Mouse (Mus musculus) kidney, postnatal 10 days (tissue): ENCODE results near the gene Cks1b.

ENCODE experiments used
- DNase-seq: peaks from one replicate; pipeline ENCODE4 v3.0.0; 2021; ENCODE audit warnings: mixed read lengths

Gene Cks1b

DNA sequence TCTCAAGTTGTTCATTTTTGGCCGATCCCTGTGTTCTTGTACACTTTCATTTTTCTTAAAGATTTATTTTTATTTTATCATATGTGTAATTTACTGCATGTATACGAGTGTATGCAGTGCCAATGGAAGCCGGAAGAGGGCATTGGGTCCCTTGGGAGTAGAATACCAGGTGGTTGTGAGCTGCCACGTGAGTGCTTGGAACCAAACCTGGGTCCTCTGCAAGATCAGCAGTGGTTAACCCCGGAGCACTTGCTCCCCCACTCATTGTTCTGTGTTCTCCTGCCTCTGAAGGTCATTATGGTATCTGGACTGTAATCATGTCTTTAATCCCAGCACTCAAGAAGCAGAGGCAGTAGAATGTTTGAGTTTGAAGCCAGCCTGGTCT is 7.0 kb upstream of the Cks1b start:
- no peak for DNase-seq

DNA sequence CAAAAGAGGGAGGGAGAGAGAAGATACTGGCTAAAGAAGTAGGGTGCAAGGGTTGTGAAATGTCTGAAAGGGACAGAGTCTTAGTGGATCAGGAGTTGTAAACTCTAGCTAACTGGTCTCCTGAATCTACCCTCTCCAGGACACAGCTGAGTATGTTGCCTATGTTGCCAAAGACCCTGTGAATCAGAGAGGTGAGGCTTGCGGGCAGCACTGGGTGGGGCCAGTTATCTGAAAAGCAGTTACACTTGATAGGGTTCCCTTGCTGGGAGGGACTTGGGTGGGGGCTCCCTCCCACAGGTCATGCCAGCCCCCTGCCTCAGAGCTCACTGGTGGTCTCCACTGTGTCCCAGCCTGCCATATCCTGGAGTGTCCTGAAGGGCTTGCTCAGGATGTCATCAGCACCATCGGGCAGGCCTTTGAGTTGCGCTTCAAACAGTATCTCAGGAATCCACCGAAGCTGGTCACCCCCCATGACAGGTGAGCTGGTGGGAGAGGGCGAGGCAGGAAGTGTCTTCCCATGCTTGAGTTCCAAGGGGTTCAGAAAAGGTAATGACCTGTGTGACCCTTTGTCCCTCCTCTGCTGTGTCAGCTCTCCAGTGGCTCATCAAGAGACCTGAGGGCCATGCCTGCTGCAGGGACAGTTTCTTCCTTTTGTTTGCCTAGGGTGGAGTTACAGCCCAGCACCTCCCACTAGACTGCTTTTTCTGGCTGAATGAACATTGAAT is 6.4 kb upstream of the Cks1b start:
- DNase-seq, result no peak

DNA sequence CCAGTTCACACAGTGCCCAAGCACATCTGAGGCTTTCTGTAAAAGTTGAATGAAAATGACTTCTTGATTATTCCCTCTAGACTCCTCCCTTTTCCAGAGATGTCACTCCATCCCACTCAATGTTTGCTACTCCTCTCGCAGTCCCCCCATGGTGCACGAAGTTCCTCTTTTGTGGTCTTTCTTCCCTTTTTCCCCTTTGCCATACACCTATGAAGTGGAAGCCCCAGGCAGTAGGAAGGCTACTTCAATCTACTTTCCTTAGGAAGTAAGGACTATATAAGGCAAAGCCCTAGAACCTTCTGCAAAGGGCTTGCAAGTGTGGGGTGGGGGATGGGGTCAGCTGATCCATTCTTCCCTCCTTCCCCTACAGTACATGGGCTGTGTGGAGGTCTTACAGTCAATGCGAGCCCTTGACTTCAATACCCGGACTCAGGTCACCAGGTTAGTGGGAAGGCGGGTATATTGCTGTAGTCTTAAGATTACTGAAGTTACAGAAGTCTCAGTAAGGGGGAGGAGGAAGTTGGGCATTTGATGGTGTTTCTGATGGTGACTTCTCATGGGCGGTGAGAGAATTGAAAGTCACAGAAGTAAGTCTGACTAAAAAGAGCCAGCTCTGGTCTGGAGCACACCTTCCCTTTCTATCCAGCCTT is 4.5 kb upstream of the Cks1b start:
- DNase-seq, result no peak

DNA sequence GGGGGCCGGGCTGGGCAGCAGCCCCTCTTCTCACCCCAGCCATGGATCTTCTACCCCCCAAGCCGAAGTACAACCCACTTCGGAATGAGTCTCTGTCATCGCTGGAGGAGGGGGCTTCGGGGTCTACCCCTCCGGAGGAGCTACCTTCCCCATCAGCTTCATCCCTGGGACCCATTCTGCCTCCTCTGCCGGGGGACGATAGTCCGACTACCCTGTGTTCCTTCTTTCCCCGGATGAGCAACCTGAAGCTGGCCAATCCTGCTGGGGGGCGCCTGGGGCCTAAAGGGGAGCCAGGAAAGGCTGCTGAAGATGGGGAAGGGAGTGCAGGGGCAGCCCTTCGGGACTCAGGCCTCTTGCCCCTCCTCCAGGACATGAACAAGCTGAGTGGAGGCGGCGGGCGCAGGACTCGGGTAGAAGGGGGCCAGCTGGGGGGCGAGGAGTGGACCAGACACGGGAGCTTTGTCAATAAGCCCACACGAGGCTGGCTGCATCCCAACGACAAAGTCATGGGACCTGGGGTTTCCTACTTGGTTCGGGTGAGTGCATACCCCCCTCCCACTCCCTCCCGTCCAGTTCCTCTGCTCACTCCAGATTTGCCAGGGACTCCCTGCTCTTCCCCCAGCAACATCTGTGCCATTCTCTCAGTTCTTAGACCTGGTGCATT is 3.8 kb upstream of the Cks1b start:
- peak; percentile 65 for DNase-seq

DNA sequence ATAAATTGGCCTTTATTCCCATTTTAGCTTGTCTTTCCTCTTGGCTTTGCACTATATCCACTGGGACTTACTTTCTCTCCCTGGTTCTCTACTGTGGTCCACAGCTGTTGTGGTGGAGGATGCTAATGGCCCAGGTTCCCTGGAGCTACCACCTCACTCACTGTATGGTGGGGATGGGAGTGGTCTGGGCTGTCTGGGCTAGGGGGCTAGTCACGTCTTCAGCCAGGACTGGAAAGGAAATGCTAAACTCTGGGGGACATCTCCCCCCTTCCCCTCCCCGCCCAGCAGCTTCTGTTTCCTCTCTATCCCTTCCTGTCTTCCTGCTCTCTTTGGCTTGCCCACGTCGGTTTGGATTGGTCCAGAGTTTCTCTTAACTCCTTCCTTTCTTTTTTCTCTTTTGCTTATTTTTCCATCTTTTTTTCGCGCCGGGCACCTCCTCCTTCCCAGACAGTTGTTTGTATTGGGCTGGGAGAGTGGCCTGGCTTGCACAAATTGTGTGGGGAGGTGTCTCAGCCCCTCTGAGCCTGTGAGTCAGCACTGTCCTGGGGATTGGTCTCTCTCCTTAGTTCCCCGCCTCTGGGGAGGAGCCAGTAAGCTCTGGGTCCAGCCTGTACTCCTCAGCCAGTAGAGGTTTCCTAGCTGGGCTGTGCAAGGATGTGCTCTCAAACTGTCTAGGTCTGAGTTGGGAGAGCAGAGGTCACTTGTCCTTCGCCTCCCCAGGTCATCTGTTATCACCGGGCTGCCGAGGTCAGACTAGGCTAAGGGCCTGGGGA is 3.0 kb upstream of the Cks1b start:
- DNase-seq, result peak; percentile 88

DNA sequence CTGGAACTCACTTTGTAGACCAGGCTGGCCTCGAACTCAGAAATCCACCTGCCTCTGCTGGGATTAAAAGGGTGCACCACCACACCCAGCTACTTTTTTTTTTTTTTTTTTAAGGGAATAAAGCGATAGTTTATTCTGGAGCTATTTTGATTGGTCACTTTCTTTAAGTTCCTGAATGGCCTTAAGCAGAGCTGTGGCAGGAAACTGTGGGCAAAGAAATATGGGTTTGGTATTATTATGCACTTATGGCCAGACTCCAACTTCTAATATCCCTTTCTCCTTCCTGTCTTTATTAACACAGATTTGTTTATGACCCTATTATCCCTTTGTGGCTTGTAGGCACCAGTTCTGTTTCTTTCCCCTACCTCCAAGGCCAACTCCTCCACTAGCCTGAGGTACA is 2.2 kb upstream of the Cks1b start:
- DNase-seq, result no peak

DNA sequence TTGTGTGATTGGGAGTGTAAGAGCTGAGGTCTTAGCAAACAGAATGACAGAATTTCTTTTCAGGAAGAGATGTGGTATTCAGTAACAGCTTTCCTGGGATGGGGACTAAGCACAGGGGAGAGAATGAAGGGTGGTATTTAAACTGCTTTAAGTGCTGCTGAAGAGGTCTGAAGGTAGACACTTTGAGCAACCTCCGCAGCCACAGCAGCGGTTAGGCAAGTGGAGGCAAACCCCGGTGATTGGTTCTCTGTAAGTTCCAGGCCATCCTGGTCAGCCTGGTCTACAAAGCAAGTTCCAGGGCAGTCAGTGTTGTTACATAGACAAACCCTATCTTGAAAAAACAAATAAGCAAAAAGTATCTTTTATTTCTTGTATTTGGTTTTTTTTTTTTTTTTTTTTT is 1.8 kb upstream of the Cks1b start:
- no peak for DNase-seq

DNA sequence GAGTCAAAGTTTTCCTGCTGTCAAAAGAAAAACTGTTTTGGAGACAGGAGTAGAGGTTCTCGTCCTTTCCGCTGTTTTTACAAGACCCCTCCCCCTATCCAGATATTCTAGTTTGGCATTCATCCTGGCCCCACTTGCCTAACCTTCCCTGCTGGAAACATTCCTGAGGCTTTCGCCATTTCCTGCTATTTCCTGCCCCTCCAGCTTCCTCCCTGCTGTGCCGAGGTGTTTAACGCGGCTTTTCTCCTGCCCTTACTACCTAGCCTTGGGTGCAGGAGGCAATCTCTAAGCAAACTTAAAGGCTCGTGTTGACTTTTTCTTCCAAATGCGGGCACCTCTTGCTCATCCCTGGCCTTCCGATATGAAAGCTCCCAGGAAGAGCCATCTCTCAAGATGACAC is 1.4 kb upstream of the Cks1b start:
- peak; percentile 77 for DNase-seq

DNA sequence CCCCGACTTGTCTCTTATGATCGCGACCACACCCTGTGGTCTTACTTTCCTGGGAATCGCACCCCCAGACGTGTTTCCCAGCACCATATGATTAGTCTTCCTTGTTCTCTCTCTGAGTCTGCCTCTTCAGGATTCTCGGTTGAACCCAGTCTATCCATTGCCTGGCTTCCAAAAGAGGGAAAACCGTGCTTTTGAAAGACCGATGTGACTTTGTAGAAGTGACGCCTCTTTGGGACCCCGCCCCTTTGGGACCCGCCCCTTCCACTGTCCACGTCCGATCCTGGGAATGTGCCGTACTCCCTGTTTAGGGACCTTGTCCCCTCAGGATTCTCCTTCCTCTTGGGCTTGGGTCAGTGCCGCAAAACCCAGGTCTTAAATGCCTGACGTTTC is 673 bp upstream of the Cks1b start:
- DNase-seq, result peak; percentile 94

DNA sequence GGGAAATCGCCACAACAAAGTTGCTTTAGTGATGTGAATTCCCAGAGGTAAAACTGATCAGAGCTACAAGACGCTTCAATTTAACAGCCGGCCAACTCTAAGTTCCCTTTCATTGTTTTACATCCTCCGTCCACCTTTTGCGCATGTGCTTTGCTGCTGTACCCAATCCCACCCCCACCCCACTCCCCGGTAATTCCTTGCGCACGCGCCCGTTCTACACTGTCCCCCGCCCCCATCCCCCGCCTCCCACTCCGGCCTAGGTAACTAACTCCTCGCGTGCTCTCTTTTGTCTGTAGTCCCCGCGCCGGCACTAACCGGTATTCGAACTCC is 378 bp downstream of the Cks1b start:
- DNase-seq, result no peak

DNA sequence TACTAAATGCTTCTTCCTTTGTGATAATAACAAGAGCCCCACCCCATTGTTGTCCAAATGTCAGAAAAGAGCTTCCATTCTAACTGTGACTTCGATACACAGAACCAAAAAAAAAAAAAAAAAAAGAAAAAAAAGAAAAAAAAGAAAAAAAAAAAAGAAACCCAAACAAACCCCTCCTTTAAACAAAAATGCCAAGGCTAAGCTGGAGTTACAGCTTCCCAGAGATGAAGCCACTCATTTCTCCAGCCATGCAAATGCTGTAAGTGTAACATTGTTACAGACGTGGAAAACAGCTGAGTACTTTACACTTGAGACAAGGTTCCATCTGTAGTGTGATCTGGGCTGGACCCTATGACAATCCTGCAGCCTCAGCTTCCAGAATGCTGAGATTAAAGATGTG is 1.1 kb downstream of the Cks1b start:
- no peak for DNase-seq

DNA sequence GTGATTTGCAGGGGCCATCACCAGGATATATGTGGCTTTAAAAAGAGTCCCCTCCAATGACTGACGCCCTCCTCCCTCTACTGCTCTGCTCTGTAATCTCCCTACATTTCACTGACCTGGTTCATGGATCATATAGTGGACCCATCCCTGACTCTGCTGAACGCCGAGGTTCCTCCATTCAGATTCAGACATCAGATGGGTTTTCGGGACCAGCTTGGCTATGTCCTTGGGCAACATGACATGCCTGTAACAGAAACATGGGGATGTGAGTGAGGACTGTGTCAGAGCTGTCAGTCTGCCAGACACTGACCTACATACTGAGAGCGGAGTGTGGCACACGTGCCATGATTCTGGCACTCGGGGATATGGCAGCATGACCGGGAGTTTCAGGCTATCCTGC is 2.0 kb downstream of the Cks1b start:
- no peak for DNase-seq

DNA sequence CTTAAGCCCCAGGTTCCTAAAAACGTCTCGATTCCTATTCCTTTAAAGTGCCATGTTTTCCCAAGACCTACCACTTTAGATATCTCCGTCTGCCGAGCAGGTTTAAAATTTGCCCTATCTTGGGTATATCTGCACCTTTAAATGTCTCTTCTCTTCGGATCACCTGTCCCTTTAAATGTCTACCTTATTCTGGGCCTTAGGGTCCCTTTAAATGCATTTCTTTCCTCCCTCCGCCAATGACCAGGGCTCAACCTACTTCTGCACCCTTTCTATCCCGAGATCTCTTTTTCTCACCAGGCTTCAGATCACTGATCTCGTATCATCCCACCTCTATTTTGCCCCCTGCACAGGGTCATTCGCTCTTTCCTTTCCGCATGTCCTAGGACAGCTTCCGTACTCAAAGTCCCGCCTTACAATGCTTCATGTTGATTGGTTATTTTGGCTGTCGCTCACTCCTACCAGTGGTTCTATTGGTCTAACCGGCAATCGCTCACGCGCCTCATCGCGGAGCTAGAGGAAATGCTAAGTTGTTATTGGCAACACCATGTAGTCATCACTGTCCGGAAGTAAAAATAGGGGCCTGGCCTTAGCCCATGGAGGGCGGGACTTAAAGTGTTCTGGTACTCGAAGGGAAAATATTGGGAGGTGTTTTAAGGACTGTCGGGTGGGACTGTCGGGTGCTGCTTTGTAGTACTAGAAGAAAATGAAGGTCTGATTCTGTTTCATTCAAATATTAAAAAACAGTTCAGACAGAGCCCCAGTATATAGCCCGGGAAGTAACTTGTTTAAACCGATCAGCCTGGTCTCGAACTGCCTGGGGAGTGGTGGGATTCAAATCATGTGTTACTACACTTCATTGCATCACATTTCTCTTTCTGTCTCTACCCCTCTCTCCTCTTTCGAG is 6.4 kb downstream of the Cks1b start, which contains the start of gene Flad1:
Gene Flad1 (minus strand): TSS at position 381 of the 904 bp plus-strand sequence.
- DNase-seq, result peak; percentile 97

DNA sequence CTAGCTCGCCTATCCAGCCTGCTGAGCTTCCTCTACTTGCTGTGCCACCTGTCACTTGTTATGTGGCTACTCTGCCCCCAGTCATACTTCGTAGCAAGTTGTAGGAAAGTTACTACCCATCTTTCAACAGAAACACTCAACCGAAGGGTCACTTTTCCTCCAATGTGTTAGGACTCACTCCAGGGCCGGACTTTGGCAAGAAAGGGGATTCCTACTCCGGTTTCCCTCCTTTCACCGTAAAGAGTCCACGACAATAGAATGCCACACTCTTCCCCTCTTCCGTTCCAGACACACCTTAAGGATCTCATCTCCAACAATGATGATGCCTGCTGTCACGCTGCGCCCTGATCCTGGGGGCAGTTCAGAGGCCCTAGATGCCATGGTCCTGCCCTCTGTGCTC is 7.3 kb downstream of the Cks1b start:
- no peak for DNase-seq

DNA sequence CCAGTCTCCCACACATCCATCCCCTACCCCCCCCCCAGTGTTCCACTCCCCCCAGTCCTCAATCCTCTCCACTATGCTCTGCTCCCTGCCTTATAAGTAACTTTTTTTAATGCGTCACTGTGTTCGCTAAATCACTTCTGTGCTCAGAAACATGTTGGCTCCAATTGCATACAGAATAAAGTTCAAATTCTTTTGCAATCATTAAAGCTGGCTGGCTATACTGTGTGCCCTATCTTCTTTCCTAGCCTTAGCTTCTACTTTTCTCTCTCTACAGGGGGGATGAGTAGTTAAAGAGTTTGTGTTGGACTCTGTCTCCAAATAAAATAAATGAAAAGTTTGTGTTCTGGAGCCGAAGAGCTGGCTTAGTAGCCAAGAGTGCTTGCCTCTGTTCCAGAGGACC is 8.5 kb downstream of the Cks1b start:
- DNase-seq, result no peak

DNA sequence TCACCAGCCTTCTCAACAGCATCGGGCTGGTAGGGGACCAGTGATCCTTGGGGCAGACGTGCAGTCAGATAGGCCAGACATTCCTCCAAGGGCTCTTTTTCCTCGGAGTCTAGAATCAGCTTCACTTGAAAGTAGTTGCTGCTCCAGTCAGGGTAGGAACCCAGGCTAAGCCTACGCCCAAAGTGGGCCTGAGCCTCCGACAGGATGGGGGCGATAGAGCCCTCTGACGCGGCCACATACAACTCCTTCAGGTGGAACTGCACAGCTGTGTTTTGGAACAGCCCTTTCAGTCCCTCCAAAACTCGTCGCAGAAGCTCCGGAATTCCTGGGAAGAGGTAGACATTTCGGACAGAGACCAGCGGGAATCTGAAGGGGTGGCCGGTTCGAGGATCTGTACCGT is 9.7 kb downstream of the Cks1b start:
- no peak for DNase-seq

DNA sequence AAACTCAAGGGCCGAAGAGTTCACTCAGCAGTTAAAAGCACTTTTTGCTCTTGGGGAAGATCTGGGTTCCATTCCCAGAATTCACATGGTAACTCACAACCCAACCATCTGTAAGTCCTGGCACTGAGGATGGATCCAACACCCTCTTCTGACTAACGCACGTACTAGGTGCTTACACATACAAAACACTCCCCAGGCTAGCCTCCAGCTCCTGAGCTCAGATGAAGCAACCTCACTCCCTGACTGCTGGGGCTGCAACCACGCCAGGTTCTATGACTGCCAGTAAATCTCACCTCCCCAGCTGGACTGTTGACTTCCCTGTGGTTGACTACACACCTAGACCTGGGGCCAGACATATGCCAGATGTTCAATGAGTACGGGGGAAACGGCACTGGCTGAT is 11.3 kb downstream of the Cks1b start:
- no peak for DNase-seq

DNA sequence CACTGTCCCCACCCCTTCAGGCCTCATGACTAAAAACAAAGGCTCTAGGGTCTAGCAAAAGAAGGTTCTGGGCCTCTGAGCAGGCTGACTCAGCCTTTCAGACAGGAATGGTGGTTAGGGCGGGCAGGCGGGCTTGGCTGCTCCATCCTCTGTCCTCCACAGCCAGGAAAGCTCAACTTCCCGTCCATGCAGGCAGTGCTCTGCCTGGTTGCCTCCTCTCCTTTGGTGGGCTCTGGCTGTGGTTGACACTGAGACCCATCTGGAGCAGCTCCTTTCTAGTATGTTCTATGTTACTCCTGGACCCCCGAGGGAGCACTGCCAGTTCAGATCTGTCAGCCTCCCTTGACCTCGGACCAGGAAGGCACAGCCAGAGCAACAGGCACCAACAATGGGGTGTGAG is 15.5 kb downstream of the Cks1b start, which contains the start of gene Lenep:
Gene Lenep (minus strand): TSS at position 101 of the 400 bp plus-strand sequence.
- no peak for DNase-seq

DNA sequence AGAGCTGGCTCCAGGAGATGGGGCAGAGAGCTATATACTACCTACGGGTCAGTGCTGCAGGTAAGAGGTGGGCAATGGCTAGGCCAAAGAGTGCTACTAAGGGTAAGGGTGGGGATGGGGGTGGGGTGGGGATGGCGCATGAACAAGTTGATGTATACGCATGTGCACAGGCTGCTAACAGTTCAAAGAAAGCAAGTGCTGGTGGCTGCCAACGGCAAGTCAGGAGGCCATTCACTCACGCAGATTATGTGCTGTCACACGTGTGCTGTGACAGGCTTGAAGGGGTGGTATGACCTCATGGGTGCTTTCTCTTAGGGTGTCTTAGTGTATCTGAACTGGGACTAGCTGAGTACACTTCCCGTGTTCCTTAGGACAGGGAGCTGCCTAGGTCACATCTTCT is 16.9 kb downstream of the Cks1b start:
- DNase-seq, result no peak

DNA sequence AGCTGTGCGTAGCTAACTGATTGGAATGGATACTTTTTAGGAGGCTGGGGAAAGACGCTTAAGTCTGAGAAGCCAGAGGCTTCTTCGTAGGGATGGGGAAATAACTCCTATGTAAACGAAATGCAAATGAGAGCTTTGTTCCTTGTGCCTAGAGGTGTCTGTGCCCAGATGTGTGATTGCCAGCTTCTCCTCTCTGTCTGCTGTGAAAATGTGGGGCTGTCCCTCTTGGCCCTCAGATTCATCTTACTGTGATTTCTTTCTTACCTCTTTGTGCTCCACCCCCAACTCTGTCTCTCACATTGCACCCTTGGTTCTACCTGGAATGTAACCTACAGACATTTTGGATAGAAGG is 21.6 kb downstream of the Cks1b start:
- DNase-seq, result no peak

DNA sequence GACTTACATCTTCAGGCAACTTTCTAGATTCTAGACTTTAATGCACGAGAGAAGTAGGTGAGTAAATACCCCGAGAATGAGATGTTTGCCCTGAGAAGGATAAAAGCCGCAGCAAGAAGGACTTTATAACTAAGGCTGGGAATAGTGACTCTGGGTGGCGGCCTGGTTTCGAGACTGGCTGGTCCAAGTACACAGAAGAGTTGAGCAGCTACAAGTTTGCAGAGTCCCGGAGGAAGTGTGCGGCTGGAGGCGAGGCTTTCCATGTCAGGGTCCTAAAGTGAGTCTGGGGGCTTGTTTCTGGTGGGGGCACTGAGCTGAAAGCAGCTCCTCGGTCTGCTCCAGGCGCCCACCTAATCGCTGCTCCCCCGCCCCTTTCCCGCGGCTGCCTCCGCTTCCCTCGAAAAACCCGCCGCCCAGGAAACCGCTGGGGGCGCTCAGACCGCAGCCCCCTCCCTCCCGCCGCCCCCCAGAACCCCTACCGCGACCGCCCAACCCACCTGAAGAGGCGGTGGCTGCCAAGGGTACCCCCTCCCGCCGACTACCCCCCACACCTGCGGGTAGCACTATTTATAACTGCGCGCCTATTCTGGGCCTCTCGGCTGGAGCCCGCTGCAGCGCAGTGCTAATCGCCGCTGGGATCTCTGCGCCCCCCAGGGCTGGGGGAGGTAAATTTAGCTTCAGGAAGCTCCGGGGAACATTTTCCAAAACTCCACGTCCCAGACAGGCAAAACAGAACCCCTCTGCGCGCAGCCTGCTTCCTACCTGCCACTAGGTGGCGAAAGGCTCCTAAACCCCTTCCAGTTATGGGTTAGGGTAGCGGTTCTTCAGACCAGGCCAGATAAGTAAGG is 22.2 kb downstream of the Cks1b start:
- peak; percentile 87 for DNase-seq

DNA sequence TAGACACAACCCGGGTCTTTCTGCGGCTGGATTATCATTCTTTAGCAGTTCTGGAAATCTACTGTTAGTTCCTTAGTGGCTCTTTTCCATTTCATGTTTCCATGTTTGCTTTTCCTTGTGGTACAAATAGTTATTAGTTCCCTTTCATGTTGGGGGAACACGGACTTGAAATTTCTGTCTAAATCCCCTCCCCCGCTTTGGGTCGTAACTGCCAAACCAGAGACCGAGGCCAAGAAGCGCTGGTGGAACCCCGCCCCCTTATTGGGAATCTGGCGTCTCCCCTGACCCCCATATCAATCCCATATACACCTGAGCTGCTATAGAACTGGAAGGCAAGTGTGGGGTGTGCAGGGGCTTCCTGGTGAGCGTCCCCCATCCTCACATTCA is 22.8 kb downstream of the Cks1b start:
- peak; percentile 49 for DNase-seq
